8 mouse cellular contexts compared by ENCODE assay signal in genomic region chr9:7829531-7830528, GRCm38 (mm10). TPM values are rescaled to one million over a fixed set of nuclear protein-coding genes. Genes with fewer than 3 reads are reported as not detected.
DNase-seq lines count a peak whose midpoint lies in the region; ATAC-seq and TF ChIP-seq lines count a peak whose summit lies in the region.
"Had no signal": no experiment of that assay in that cellular context is flagged by ENCODE, and none has a peak within 500 bp of the region (broad histone marks: within the 10 kb centered on the region; RNA-seq: fewer than 3 reads in every experiment).

No protein-coding gene starts in this region.

- no peaks in the 10 kb centered on the region; the same call in 1 of the 2 replicates for H3K4me1 ChIP-seq in hindbrain, postnatal 0 days (ENCODE audit: insufficient read depth, low read length)

- no peaks in the 10 kb centered on the region for H3K9me3 ChIP-seq in hindbrain, postnatal 0 days (ENCODE audit: low read length)
- H3K9me3 ChIP-seq: limb, embryonic 12.5 days had no signal

- peak; percentile 9 for DNase-seq in spleen, adult 12 weeks (ENCODE audit: low spot score)
- no peak for DNase-seq in spleen, postnatal 4 days (ENCODE audit: low spot score in 2 of 2)
- DNase-seq in hindbrain, postnatal 0 days (ENCODE audit: low spot score) = no peak
- no peak for DNase-seq in lung, postnatal 10 days

- H3K36me3 ChIP-seq in hindbrain, postnatal 0 days (ENCODE audit: insufficient read depth, low read length) = peaks cover 4% of the 10 kb centered on the region

- no peaks in the 10 kb centered on the region for H3K27me3 ChIP-seq in hindbrain, postnatal 0 days (ENCODE audit: insufficient read depth, low read length)
- H3K27me3 ChIP-seq: limb, embryonic 12.5 days had no signal

- TF ChIP-seq CTCF in hindbrain, postnatal 0 days (IDR thresholded peaks at IDR 0.05; ENCODE audit: low read depth) = no peak

- H3K9ac ChIP-seq in hindbrain, postnatal 0 days (replicated peaks; ENCODE audit: low read length) = no peak overlapping the region
- H3K9ac ChIP-seq: limb, embryonic 12.5 days had no signal

- 87% methylated on average over 9 of the region's 9 CpGs for WGBS in hindbrain, postnatal 0 days

- no peak overlapping the region for H3K27ac ChIP-seq in hindbrain, postnatal 0 days
- H3K27ac ChIP-seq: limb, embryonic 12.5 days had no signal

- no peak overlapping the region for H3K4me3 ChIP-seq in hindbrain, postnatal 0 days (ENCODE audit: low read length)
- H3K4me3 ChIP-seq: limb, embryonic 12.5 days had no signal

- ATAC-seq in erythroid progenitor cell, adult 5-6 weeks (replicated peaks; ENCODE audit: low FRiP score, poor library complexity, severe bottlenecking) = peak; percentile 80
- ATAC-seq in hindbrain, postnatal 0 days = 0 out of 2 replicates have a peak, but pooled peaks have one; percentile 43
- peak; percentile 26; the same call in 1 of the 2 replicates for ATAC-seq in neutrophil, adult 5-6 weeks (ENCODE audit: extremely low read depth, insufficient number of reproducible peaks, low FRiP score, poor library complexity, severe bottlenecking)
- no peak for ATAC-seq in monocyte, adult 5-6 weeks (replicated peaks; ENCODE audit: insufficient number of reproducible peaks, low FRiP score, low TSS enrichment, poor library complexity, severe bottlenecking)

- peak overlapping the region; percentile 31 for H3K4me2 ChIP-seq in hindbrain, postnatal 0 days (ENCODE audit: low read depth, low read length)

RNA-seq across cellular contexts. Expression of gene Birc2, which starts 7.0 kb away (rescaled TPM):
- 56.6 and 59.9 TPM in 2 replicates for total RNA-seq in erythroid progenitor cell, adult 5-6 weeks (2015; ENCODE audit: low replicate concordance)
- 45.6 and 63.0 TPM in 2 replicates for total RNA-seq in erythroid progenitor cell, adult 5-6 weeks (2017; ENCODE audit: low replicate concordance)
- total RNA-seq in hindbrain, postnatal 0 days (2014; rRNA removed) = 27.0 and 33.7 TPM in 2 replicates
- polyA plus RNA-seq in hindbrain, postnatal 0 days (2015; fragmentation: Nextera tagmentation; extraction: Ambion mirVana) = 28.8 and 29.5 TPM in 2 replicates
- total RNA-seq in neutrophil, adult 5-6 weeks (2017) = 97.6 and 113 TPM in 2 replicates
- total RNA-seq in monocyte, adult 5-6 weeks (2017) = 79.5 to 117 TPM (median 103 TPM) in 3 replicates

RNA-seq across cellular contexts. Expression of gene Birc3, which starts 43.2 kb away (rescaled TPM):
- 6.7 and 12.3 TPM in 2 replicates for total RNA-seq in erythroid progenitor cell, adult 5-6 weeks (2015; ENCODE audit: low replicate concordance)
- total RNA-seq in erythroid progenitor cell, adult 5-6 weeks (2017; ENCODE audit: low replicate concordance) = 12.0 and 18.7 TPM in 2 replicates
- 3.5 and 4.0 TPM in 2 replicates for total RNA-seq in hindbrain, postnatal 0 days (2014; rRNA removed)
- polyA plus RNA-seq in hindbrain, postnatal 0 days (2015; fragmentation: Nextera tagmentation; extraction: Ambion mirVana) = 1.4 and 1.5 TPM in 2 replicates
- 676 and 709 TPM in 2 replicates for total RNA-seq in neutrophil, adult 5-6 weeks (2017)
- 352 to 549 TPM (median 444 TPM) in 3 replicates for total RNA-seq in monocyte, adult 5-6 weeks (2017)

Comparison
In these comparisons a context has a peak if more than half of its experiments do, and no peak if none do; other contexts are left out.
1. RNA of gene Birc3, which starts 43.2 kb away (total RNA-seq): 676 to 709 TPM in neutrophil, adult 5-6 weeks and 352 to 549 TPM in monocyte, adult 5-6 weeks; 6.7 to 18.7 TPM in erythroid progenitor cell, adult 5-6 weeks and 3.5 to 4.0 TPM in hindbrain, postnatal 0 days; every median in the first group is over 10 times any median in the second.